Mouse (Mus musculus) small intestine, adult 2 months (tissue): ENCODE results near the gene Ccdc171.

ENCODE experiments used
- CTCF ChIP-seq: fragments of 200-500 bp; IDR thresholded peaks from 2 replicates; pipeline ENCODE4 v1.5.1; 2012; ENCODE audit warnings: low read depth, mild to moderate bottlenecking, control low read depth, inconsistent platforms, low read length, moderate library complexity, mixed read lengths; ENCODE audit not compliant: insufficient replicate concordance, insufficient read length; ENCODE audit errors: extremely low read depth
- POLR2A ChIP-seq: fragments of 200-500 bp; IDR thresholded peaks from 2 replicates; pipeline ENCODE4 v1.6.1; 2012; ENCODE audit warnings: low read depth, mild to moderate bottlenecking, control low read depth, inconsistent platforms, low read length, moderate library complexity

GRCm38 (mm10) chr4:83587563-83587962 is 62.2 kb downstream of the Ccdc171 start:
- TF ChIP-seq CTCF (no peak), POLR2A (no peak)
